Mouse (Mus musculus): Measurements from ENCODE around the gene Slc13a1. TPM values are rescaled to one million over a fixed set of nuclear protein-coding genes. Genes with fewer than 3 reads are reported as not detected.
A peak's percentile ranks its signal among the peaks of the same experiment; 100 is the strongest.

The Slc13a1 gene
- polyA plus RNA-seq, 1 experiment from 2014 or later = not detected

DNA sequence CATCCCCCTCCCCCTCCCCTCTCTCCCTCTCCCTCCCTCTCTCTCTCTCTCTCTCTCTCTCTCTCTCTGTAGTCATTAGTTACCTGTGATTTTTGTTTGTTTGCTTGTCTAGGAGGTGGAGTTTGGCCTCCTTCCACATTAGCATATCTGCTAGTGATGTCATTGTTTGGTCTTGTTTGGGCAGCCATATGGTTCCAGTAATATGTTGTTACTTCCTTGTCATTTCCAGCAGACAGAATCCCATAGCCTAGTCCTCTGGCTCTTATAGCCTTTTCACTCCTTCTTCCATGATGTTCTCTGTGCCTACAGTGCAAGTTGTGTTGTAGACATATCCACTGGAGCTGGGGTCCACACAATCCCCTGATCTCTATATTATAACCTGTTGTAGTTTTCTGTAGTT lies 6.1 kb upstream of the Slc13a1 start:
- Histone ChIP-seq H3K4me3 (ENCODE audit: low read depth, low read length) (no peak overlapping the region), H3K36me3 (ENCODE audit: control insufficient read depth, insufficient read depth, low read length) (no peaks in the 10 kb centered on the region), H3K27ac (replicated peaks; ENCODE audit: low read depth, low read length) (no peak overlapping the region), H3K27me3 (replicated peaks; ENCODE audit: control insufficient read depth, insufficient read depth, low read length) (no peaks in the 10 kb centered on the region), H3K9ac (ENCODE audit: low read depth, low read length) (no peak overlapping the region), H3K4me1 (ENCODE audit: control insufficient read depth, insufficient read depth, low read length) (no peaks in the 10 kb centered on the region), H3K4me2 (ENCODE audit: low read depth, low read length) (no peak overlapping the region), H3K9me3 (ENCODE audit: control insufficient read depth, low read length) (no peaks in the 10 kb centered on the region)
- ATAC-seq (ENCODE audit: low read depth) (no peak), DNase-seq (ENCODE audit: low spot score) (no peak)

DNA sequence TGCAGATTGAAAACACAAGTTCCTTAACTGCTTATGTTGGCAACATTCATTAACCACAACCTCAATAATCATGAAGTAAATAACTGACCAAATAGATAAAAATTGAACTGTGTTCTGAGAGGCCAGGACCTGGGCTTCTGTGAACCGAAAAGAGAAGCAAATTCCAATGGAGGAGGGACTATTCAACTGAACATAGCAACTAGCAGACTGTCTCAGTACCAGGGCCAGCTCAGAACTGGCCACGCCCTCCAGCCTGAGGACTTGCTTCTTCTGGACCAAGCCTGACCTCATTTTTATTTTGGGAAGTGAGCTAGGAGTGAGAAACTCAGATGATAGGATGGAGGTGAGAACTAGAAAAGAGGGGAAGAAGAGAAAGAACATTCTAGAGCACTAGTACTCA lies 4.8 kb upstream of the Slc13a1 start:
- DNase-seq (ENCODE audit: low spot score) = no peak
- no peaks in the 10 kb centered on the region for H3K36me3 ChIP-seq (ENCODE audit: control insufficient read depth, insufficient read depth, low read length)
- no peak overlapping the region for H3K9ac ChIP-seq (ENCODE audit: low read depth, low read length)
- WGBS = 66% methylated on average over 2 of the region's 2 CpGs
- no peaks in the 10 kb centered on the region for H3K27me3 ChIP-seq (replicated peaks; ENCODE audit: control insufficient read depth, insufficient read depth, low read length)
- no peak for ATAC-seq (ENCODE audit: low read depth)
- no peak overlapping the region for H3K27ac ChIP-seq (replicated peaks; ENCODE audit: low read depth, low read length)
- H3K4me3 ChIP-seq (ENCODE audit: low read depth, low read length) = no peak overlapping the region
- H3K9me3 ChIP-seq (ENCODE audit: control insufficient read depth, low read length) = no peaks in the 10 kb centered on the region
- H3K4me2 ChIP-seq (ENCODE audit: low read depth, low read length) = no peak overlapping the region
- no peaks in the 10 kb centered on the region for H3K4me1 ChIP-seq (ENCODE audit: control insufficient read depth, insufficient read depth, low read length)

DNA sequence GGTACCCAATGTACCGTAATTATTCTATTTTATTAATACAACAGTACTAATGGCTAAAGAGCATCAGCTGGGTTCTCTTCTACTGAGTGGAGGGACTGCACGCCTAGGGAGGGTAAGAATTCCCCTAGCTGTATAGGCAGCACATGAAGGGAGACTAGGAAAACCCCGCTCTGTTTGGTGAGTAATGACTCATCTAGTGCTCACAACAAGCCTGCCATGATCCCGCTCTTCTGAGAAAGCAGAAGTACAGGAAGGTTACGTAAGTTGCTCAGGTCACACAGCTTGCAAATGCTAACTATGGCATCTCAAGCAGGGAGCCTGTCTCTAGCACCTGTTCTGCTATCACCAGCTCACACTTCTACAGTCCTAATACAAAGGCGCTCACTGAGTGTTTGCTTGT lies 1.1 kb downstream of the Slc13a1 start:
- H3K27me3 ChIP-seq (replicated peaks; ENCODE audit: control insufficient read depth, insufficient read depth, low read length) = no peaks in the 10 kb centered on the region
- H3K27ac ChIP-seq (replicated peaks; ENCODE audit: low read depth, low read length) = no peak overlapping the region
- peak; percentile 2 for DNase-seq (ENCODE audit: low spot score)
- no peaks in the 10 kb centered on the region for H3K9me3 ChIP-seq (ENCODE audit: control insufficient read depth, low read length)
- ATAC-seq (ENCODE audit: low read depth) = peak; percentile 57; the same call in 1 of the 2 replicates
- no peak overlapping the region for H3K9ac ChIP-seq (ENCODE audit: low read depth, low read length)
- H3K36me3 ChIP-seq (ENCODE audit: control insufficient read depth, insufficient read depth, low read length) = no peaks in the 10 kb centered on the region
- WGBS = 82% methylated on average over 6 of the region's 6 CpGs
- no peak overlapping the region for H3K4me3 ChIP-seq (ENCODE audit: low read depth, low read length)
- no peaks in the 10 kb centered on the region for H3K4me1 ChIP-seq (ENCODE audit: control insufficient read depth, insufficient read depth, low read length)
- no peak overlapping the region for H3K4me2 ChIP-seq (ENCODE audit: low read depth, low read length)

DNA sequence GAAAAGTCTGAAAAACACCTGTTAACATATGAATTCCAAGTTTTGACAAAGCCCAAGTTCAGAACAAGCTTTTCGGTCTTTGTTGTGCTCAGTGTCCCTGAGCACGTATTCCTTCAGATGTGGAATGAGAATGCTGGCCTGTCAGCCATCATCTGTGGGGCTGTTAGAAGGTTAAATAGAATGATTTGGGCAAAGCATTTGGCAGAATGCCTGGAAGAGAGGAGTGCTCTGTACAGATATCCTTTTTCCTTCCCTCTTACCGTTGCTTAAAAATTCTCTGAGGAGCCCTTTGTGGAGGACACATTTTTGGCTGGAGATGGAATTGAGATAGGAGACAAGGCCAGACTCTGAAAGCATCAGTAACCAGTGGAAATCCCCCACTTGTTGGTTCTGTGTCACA lies 2.6 kb downstream of the Slc13a1 start:
- Histone ChIP-seq H3K36me3 (ENCODE audit: control insufficient read depth, insufficient read depth, low read length) (no peaks in the 10 kb centered on the region), H3K9ac (ENCODE audit: low read depth, low read length) (no peak overlapping the region), H3K27me3 (replicated peaks; ENCODE audit: control insufficient read depth, insufficient read depth, low read length) (no peaks in the 10 kb centered on the region), H3K4me1 (ENCODE audit: control insufficient read depth, insufficient read depth, low read length) (no peaks in the 10 kb centered on the region), H3K4me3 (ENCODE audit: low read depth, low read length) (no peak overlapping the region), H3K9me3 (ENCODE audit: control insufficient read depth, low read length) (no peaks in the 10 kb centered on the region), H3K4me2 (ENCODE audit: low read depth, low read length) (no peak overlapping the region), H3K27ac (replicated peaks; ENCODE audit: low read depth, low read length) (no peak overlapping the region)
- DNase-seq (ENCODE audit: low spot score) = peak; percentile 84
- WGBS = 39% methylated on average over 3 of the region's 3 CpGs
- ATAC-seq (ENCODE audit: low read depth) = peak; percentile 78

DNA sequence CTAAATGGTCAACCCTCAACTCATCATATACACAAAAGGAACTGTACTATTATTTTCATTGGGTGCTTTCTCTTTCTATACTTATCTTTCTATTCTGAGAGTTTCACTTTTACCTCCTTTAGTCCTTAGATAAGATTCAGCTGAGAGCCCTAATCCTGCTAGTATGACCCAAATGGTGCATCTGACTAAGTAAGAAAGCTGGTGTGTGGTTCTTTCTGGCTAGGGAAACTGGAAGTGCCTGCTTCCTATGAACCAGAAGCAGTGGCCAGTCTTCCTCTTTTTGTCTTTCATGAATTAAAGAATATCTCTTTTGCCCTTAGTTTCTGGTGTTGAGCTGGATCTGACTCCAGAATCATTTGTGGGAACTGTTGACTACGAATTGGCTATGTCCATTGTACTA lies 8.1 kb downstream of the Slc13a1 start:
- 71% methylated on average over 1 of the region's 1 CpGs for WGBS
- DNase-seq (ENCODE audit: low spot score) (no peak), ATAC-seq (ENCODE audit: low read depth) (no peak)
- H3K9me3 ChIP-seq (ENCODE audit: control insufficient read depth, low read length) = no peaks in the 10 kb centered on the region
- no peak overlapping the region for H3K4me2 ChIP-seq (ENCODE audit: low read depth, low read length)
- no peaks in the 10 kb centered on the region for H3K36me3 ChIP-seq (ENCODE audit: control insufficient read depth, insufficient read depth, low read length)
- H3K27me3 ChIP-seq (replicated peaks; ENCODE audit: control insufficient read depth, insufficient read depth, low read length) = no peaks in the 10 kb centered on the region
- no peaks in the 10 kb centered on the region for H3K4me1 ChIP-seq (ENCODE audit: control insufficient read depth, insufficient read depth, low read length)
- H3K27ac ChIP-seq (replicated peaks; ENCODE audit: low read depth, low read length) = no peak overlapping the region
- no peak overlapping the region for H3K9ac ChIP-seq (ENCODE audit: low read depth, low read length)
- H3K4me3 ChIP-seq (ENCODE audit: low read depth, low read length) = no peak overlapping the region

DNA sequence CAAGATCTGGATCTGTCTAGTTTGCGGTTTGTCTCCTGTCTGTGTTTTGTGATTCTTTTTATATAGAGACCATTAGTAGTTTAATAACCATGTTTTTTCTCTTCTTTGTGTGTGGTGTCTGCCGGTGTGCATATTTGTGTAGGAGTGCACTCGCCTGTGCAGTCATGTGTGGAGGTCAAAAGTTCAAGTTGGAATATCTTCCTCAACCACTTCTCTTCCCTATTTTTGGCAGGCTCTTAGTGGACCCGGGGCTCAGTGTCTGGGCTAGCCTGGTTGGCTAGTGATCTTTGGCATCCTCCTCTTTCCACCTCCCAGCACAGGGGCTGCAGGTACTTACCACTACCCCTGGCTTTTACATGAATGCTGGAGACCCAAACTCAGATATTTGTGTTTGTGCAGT lies 13.0 kb downstream of the Slc13a1 start:
- no peak overlapping the region for H3K9ac ChIP-seq (ENCODE audit: low read depth, low read length)
- H3K27me3 ChIP-seq (replicated peaks; ENCODE audit: control insufficient read depth, insufficient read depth, low read length) = no peaks in the 10 kb centered on the region
- no peak overlapping the region for H3K27ac ChIP-seq (replicated peaks; ENCODE audit: low read depth, low read length)
- H3K4me2 ChIP-seq (ENCODE audit: low read depth, low read length) = no peak overlapping the region
- WGBS = 69% methylated on average over 4 of the region's 4 CpGs
- H3K4me3 ChIP-seq (ENCODE audit: low read depth, low read length) = no peak overlapping the region
- no peaks in the 10 kb centered on the region for H3K4me1 ChIP-seq (ENCODE audit: control insufficient read depth, insufficient read depth, low read length)
- H3K36me3 ChIP-seq (ENCODE audit: control insufficient read depth, insufficient read depth, low read length) = no peaks in the 10 kb centered on the region
- no peak for DNase-seq (ENCODE audit: low spot score)
- no peak for ATAC-seq (ENCODE audit: low read depth)
- H3K9me3 ChIP-seq (ENCODE audit: control insufficient read depth, low read length) = no peaks in the 10 kb centered on the region

DNA sequence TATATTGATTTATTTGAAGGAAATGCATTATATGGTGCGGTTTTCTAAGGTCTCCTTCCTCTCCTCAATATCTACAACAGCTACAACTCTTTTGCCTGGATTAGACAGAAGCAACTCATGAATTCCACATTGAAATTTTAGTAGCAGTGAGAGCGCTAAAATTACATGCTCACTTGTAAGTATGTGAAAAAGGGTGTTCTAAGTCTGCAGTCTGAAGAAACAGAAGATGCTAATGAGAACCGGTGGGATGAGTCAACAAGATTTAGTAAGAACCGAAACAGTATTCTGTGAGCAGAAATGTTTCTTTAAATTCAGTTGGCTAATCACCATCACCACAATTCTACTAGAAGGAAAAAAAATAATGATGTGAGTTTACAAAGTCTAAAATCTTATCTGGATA lies 34.9 kb downstream of the Slc13a1 start:
- no peak for ATAC-seq (ENCODE audit: low read depth)
- H3K4me1 ChIP-seq (ENCODE audit: control insufficient read depth, insufficient read depth, low read length) = no peaks in the 10 kb centered on the region
- no peaks in the 10 kb centered on the region for H3K27me3 ChIP-seq (replicated peaks; ENCODE audit: control insufficient read depth, insufficient read depth, low read length)
- H3K9me3 ChIP-seq (ENCODE audit: control insufficient read depth, low read length) = no peaks in the 10 kb centered on the region
- H3K4me2 ChIP-seq (ENCODE audit: low read depth, low read length) = no peak overlapping the region
- no peak for DNase-seq (ENCODE audit: low spot score)
- no peak overlapping the region for H3K27ac ChIP-seq (replicated peaks; ENCODE audit: low read depth, low read length)
- H3K4me3 ChIP-seq (ENCODE audit: low read depth, low read length) = no peak overlapping the region
- WGBS = 85% methylated on average over 4 of the region's 4 CpGs
- H3K36me3 ChIP-seq (ENCODE audit: control insufficient read depth, insufficient read depth, low read length) = no peaks in the 10 kb centered on the region
- no peak overlapping the region for H3K9ac ChIP-seq (ENCODE audit: low read depth, low read length)

DNA sequence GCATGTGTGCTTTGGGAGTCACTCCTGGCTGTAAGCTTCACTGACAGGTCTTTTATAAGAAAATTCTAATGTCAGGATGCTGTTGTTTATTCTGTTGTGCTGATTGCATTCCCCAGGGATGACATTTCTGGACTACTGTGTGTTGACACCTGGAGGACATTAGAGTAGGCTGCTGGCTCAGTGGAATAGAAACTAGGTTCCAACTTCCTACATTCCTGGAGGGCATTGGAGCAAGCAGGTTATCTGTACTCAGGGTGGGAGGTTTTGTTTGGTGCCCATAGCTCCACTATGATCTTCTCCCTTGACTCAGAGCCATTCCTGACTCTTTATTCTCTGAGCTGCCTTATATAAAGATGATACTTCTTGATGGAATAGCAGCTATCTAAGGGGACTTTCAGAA lies 45.3 kb downstream of the Slc13a1 start:
- Histone ChIP-seq H3K27me3 (replicated peaks; ENCODE audit: control insufficient read depth, insufficient read depth, low read length) (no peaks in the 10 kb centered on the region), H3K4me2 (ENCODE audit: low read depth, low read length) (no peak overlapping the region), H3K9ac (ENCODE audit: low read depth, low read length) (no peak overlapping the region), H3K9me3 (ENCODE audit: control insufficient read depth, low read length) (no peaks in the 10 kb centered on the region), H3K4me3 (ENCODE audit: low read depth, low read length) (no peak overlapping the region), H3K27ac (replicated peaks; ENCODE audit: low read depth, low read length) (no peak overlapping the region), H3K4me1 (ENCODE audit: control insufficient read depth, insufficient read depth, low read length) (no peaks in the 10 kb centered on the region), H3K36me3 (ENCODE audit: control insufficient read depth, insufficient read depth, low read length) (no peaks in the 10 kb centered on the region)
- DNase-seq (ENCODE audit: low spot score) = peak; percentile 7
- no peak for ATAC-seq (ENCODE audit: low read depth)

DNA sequence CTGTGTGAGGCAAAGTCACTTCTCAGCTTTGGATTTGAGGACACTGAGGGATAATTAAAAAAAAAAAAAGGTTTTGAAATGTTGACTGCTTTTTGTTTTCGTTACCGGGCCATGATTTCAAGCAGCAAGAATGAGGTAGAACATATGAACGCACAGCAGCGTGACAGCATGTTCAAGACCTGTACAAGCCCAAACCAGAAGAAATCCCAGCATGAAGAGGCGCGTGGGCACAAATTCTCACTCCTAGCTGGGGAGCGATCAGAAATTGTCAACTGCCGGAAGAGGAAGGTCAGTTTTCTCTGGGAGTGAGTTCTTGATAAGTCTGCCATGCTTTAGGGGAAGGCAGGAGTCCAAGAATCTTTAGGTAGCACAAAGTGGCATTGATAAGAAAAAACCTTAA lies 56.3 kb downstream of the Slc13a1 start:
- Histone ChIP-seq H3K4me3 (ENCODE audit: low read depth, low read length) (no peak overlapping the region), H3K27me3 (replicated peaks; ENCODE audit: control insufficient read depth, insufficient read depth, low read length) (no peaks in the 10 kb centered on the region), H3K27ac (replicated peaks; ENCODE audit: low read depth, low read length) (no peak overlapping the region), H3K9me3 (ENCODE audit: control insufficient read depth, low read length) (no peaks in the 10 kb centered on the region), H3K4me2 (ENCODE audit: low read depth, low read length) (no peak overlapping the region), H3K9ac (ENCODE audit: low read depth, low read length) (no peak overlapping the region), H3K36me3 (ENCODE audit: control insufficient read depth, insufficient read depth, low read length) (no peaks in the 10 kb centered on the region), H3K4me1 (ENCODE audit: control insufficient read depth, insufficient read depth, low read length) (no peaks in the 10 kb centered on the region)
- DNase-seq (ENCODE audit: low spot score) = no peak
- WGBS = 90% methylated on average over 8 of the region's 8 CpGs
- ATAC-seq (ENCODE audit: low read depth) = no peak
